Mouse (Mus musculus): ENCODE measurements around the gene Myocos. TPM values are rescaled to one million over a fixed set of nuclear protein-coding genes. Genes with fewer than 3 reads are reported as not detected.

Gene Myocos
- total RNA-seq, 2 experiments from 2014 or later: not detected

DNA sequence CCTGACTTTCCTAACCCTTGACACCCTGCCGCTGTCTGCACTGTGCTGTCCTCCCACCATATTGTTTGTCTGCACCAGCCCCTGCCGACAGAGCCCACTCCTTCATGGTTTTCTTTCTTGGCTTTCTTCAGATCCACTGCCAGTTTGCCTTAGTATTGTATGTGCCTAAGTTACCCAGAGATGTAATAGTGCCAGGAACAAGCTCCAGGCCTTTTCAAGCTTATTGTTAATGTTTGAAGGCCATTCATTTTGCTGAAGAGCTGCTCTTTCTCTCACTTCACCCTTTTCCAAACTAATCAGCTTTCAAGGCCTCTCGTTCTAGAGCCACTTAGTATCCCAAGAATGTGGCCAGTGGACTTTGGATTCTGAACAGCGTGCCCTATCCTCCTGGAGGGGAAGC, 46.8 kb downstream of the Myocos start:
- no peak for DNase-seq

DNA sequence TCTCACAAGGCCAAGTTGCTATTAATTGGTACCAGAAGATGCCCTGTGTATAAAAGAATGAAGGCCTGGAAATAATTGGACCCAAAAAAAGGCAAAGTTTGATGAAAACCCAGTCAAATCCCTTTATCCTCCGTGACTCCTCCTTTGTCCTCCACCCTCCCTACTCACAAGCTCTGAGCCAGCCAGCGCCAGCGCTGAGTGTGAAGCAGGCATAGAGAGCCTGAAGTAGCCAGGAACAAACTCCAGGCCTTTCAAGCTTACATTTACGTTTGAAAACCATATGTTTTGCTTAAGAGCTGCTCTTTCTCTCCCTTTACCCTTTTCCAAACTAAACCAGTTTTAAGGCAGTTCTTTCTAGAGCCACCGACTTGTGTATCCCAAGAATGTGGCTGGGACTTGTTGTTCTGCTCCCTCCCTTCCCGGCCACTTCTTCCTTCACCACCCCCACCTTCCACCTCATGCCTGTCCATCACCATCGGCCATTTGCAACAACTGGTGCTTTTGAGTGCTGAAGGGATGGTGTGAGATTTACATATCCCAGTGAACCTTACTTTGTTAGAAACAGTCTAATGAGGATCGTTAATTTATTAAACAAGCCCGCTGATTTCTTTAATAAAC, 48.3 kb downstream of the Myocos start:
- no peak for DNase-seq

DNA sequence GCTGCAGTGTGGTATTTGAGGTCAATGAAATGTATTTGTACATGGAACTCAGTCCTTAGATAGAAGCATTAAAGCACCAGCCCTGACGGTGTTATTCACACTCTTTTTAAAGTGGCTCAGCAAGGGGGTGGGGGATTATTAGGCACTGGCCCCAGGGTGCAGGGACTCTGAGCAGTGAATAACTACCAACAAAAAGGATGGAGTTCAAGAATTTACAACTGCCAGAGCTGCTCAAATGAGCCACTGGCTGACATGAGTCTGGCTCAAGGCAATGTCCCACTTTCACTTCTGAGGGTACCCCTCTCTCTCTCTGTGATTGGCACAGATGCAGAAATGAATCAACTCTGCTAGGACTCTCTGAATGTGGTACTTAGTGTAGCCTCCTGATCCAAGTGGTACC, 49.9 kb downstream of the Myocos start:
- DNase-seq: no peak

DNA sequence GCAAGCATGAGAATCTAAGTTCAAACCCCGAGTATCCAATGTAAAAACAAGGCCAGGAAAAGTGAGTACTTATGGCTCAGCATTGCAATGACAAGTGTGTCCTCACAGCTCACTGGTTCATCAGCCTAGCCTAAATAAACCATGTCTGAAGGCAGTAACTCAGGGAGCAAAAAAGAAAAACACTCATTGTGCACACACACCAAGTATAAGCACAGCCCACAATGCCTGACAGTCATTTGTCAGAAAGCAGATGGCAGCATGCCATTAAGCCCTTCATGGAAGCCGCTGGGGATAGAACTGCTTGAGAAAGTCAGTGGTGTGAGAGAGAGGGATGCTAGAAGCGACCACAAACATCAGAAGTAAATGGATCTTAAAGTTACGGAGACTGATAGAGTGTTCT, 56.7 kb downstream of the Myocos start:
- DNase-seq: no peak

DNA sequence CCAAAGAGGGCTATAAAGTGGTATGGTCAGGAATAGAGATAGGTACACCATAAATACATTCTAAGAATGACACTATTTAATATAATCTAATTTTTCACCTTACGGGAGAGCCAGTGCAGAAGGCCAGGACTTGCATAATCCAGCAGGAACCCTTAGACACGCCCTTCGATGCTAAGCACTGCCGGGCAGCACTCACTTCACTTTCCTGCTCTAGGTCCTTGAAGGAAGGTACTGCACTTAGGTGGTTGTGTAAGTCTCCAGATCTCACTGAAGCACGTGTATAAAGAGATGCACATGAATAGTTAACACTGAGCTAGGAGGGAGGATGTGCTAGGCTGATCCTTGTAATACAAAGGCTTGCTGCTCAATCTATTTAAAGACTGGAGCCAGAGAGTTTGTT, 58.4 kb downstream of the Myocos start:
- no peak for DNase-seq

DNA sequence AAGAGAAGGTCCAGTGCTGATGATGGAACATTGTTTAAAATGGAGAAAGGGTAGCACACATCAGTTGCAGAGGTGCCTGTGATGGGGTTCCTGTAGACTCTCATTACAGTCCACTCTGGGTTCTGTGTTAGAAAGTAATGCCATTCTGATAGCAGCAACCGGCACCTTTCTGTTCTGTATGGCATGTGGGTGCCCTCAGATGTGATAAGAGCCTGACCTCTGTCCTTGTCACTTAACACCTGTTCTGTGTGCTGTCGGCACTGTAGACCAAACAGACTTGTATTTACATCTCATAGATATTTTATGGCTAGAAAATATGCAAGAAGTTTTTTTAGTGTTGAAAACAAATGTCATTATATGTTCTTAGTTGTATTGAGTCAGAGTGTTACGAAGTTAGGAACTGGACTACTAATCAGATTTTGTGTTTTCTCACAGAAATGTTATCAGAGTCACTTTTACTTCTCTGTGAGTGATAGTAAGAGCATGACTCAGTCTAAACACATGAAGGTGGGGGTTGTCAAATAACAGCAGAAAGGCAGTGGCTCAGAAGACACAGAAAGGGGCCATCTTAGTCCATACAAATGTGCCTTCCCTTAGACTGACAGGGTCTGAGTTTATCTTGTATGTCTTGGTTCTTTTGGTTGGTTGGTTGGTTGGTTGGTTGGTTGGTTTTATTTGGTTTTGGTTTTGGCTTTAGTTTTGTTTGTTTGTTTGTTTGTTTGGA, 60.5 kb downstream of the Myocos start:
- no peak for DNase-seq

Small RNA genes within 50 kb of the gene (microRNA-seq; reads per million reads assigned to microRNA genes)
- gene Gm27616: 0 to 0.35 reads per million in 2 experiments

Other genes starting within 250 kb of the Myocos start
- 1 to 10 TPM; 4.5 to 5.5 TPM for gene Dnm3, start 180.2 kb downstream of the Myocos start, total RNA-seq (2021)
- 1 to 10 TPM; 6.6 to 8.1 TPM for gene Mettl13, start 109.7 kb downstream of the Myocos start, total RNA-seq (2021)
- 10 to 100 TPM; 18.2 to 18.8 TPM for gene Vamp4, start 87.7 kb downstream of the Myocos start, total RNA-seq (2021)
- gene Myoc, start 19.1 kb downstream of the Myocos start, total RNA-seq (2021): under 1 TPM in 1 of 2 experiments, not detected in 1; 0.11 TPM
- gene Prrc2c, start 82.3 kb upstream of the Myocos start, total RNA-seq (2021): 100 to 1,000 TPM; 137 to 144 TPM
- under 1 TPM in 1 of 2 experiments, not detected in 1; 0.55 TPM for gene Fmo4, start 155.8 kb upstream of the Myocos start, total RNA-seq (2021)
- 10 to 100 TPM; 18.7 to 20.9 TPM for gene Fmo1, start 208.4 kb upstream of the Myocos start, total RNA-seq (2021)
- gene Fmo2, start 240.5 kb upstream of the Myocos start, total RNA-seq (2021): 10 to 100 TPM in 1 of 2 experiments, 1 to 10 TPM in 1; 7.9 to 11.9 TPM